Mouse (Mus musculus): ENCODE results near the gene Hoxb13. TPM values are rescaled to one million over a fixed set of nuclear protein-coding genes. Genes with fewer than 3 reads are reported as not detected.

Hoxb13 gene
- total RNA-seq (2022), result not detected

GRCm38 (mm10) chr11:96193521-96194400, at the start of gene Hoxb13:
Hoxb13 (plus strand) TSS chr11:96194316.
- no peak for DNase-seq (ENCODE audit: low spot score in 2 of 2)

- DNase-seq (ENCODE audit: low spot score in 2 of 2), result peak; percentile 8 to 13
Measured at GRCm38 (mm10) chr11:96145622-96146270, 48.4 kb upstream of the Hoxb13 start.

GRCm38 (mm10) chr11:96147471-96147870, 46.6 kb upstream of the Hoxb13 start:
- no peak for DNase-seq (ENCODE audit: low spot score in 2 of 2)

GRCm38 (mm10) chr11:96164769-96165168, 29.3 kb upstream of the Hoxb13 start:
- DNase-seq (ENCODE audit: low spot score in 2 of 2), result no peak

- DNase-seq (ENCODE audit: low spot score in 2 of 2), result no peak
Measured at GRCm38 (mm10) chr11:96168125-96168524, 26.0 kb upstream of the Hoxb13 start.

GRCm38 (mm10) chr11:96169016-96169415, 25.1 kb upstream of the Hoxb13 start:
- DNase-seq (ENCODE audit: low spot score in 2 of 2), result no peak

- no peak for DNase-seq (ENCODE audit: low spot score in 2 of 2)
Measured at GRCm38 (mm10) chr11:96170711-96171379, 23.3 kb upstream of the Hoxb13 start.

GRCm38 (mm10) chr11:96171601-96172000, 22.5 kb upstream of the Hoxb13 start:
- DNase-seq (ENCODE audit: low spot score in 2 of 2), result no peak

GRCm38 (mm10) chr11:96172511-96173287, 21.4 kb upstream of the Hoxb13 start:
- no peak for DNase-seq (ENCODE audit: low spot score in 2 of 2)

GRCm38 (mm10) chr11:96173288-96173840, 20.8 kb upstream of the Hoxb13 start:
- no peak for DNase-seq (ENCODE audit: low spot score in 2 of 2)

- no peak for DNase-seq (ENCODE audit: low spot score in 2 of 2)
Measured at GRCm38 (mm10) chr11:96174881-96175280, 19.2 kb upstream of the Hoxb13 start.

- no peak for DNase-seq (ENCODE audit: low spot score in 2 of 2)
Measured at GRCm38 (mm10) chr11:96175511-96175910, 18.6 kb upstream of the Hoxb13 start.

GRCm38 (mm10) chr11:96175951-96176530, 18.1 kb upstream of the Hoxb13 start:
- no peak for DNase-seq (ENCODE audit: low spot score in 2 of 2)

GRCm38 (mm10) chr11:96176841-96177240, 17.3 kb upstream of the Hoxb13 start:
- DNase-seq (ENCODE audit: low spot score in 2 of 2), result no peak

- DNase-seq (ENCODE audit: low spot score in 2 of 2), result no peak
Measured at GRCm38 (mm10) chr11:96177546-96178174, 16.5 kb upstream of the Hoxb13 start.

- no peak for DNase-seq (ENCODE audit: low spot score in 2 of 2)
Measured at GRCm38 (mm10) chr11:96178356-96178755, 15.8 kb upstream of the Hoxb13 start.

- no peak for DNase-seq (ENCODE audit: low spot score in 2 of 2)
Measured at GRCm38 (mm10) chr11:96178911-96179503, 15.1 kb upstream of the Hoxb13 start.

- no peak for DNase-seq (ENCODE audit: low spot score in 2 of 2)
Measured at GRCm38 (mm10) chr11:96181061-96181460, 13.1 kb upstream of the Hoxb13 start.

- no peak for DNase-seq (ENCODE audit: low spot score in 2 of 2)
Measured at GRCm38 (mm10) chr11:96184233-96184632, 9.9 kb upstream of the Hoxb13 start.

GRCm38 (mm10) chr11:96187321-96187720, 6.8 kb upstream of the Hoxb13 start:
- no peak for DNase-seq (ENCODE audit: low spot score in 2 of 2)

Data from gastrocnemius, adult 8-10 months (tissue).